Mouse (Mus musculus) hindbrain, embryonic 15.5 days (tissue): ENCODE measurements at regions not wholly inside any gene's neighbourhood (a gene's known extent, or its start where the extent isn't known, plus 50 kb on each side); places are given as distances from the start of the nearest gene placed in this dataset.

ENCODE experiments used
- ATAC-seq: fragments of 200-750 bp; cut with Nextera tagmentation; 2 replicates; pipeline ENCODE4 v1.8.0; 2017; ENCODE audit warnings: low read depth, moderate number of reproducible peaks, moderate TSS enrichment; ENCODE audit not compliant: low FRiP score
- H3K27ac ChIP-seq: fragments of 300-500 bp; sonication (generic); replicated peaks from 2 replicates; pipeline ENCODE4 v1.5.1; 2015; ENCODE audit warnings: mild to moderate bottlenecking, inconsistent platforms
- H3K27me3 ChIP-seq: fragments of 300-500 bp; sonication (generic); 2 replicates; pipeline ENCODE4 v1.6.1; 2015; ENCODE audit warnings: control low read depth, inconsistent platforms
- H3K36me3 ChIP-seq: fragments of 300-500 bp; sonication (generic); 2 replicates; pipeline ENCODE4 v1.6.1; 2015; ENCODE audit warnings: control low read depth, inconsistent platforms
- H3K4me1 ChIP-seq: fragments of 300-500 bp; sonication (generic); replicated peaks from 2 replicates; pipeline ENCODE4 v1.6.1; 2015; ENCODE audit warnings: control low read depth, inconsistent platforms
- H3K4me2 ChIP-seq: fragments of 300-500 bp; sonication (generic); 2 replicates; pipeline ENCODE4 v1.6.1; 2015; ENCODE audit warnings: moderate library complexity, mild to moderate bottlenecking, inconsistent platforms
- H3K4me3 ChIP-seq: fragments of 300-500 bp; sonication (generic); 2 replicates; pipeline ENCODE4 v1.5.1; 2015; ENCODE audit warnings: mild to moderate bottlenecking, inconsistent platforms
- H3K9ac ChIP-seq: fragments of 300-500 bp; sonication (generic); 2 replicates; pipeline ENCODE4 v1.6.1; 2015; ENCODE audit warnings: inconsistent platforms
- H3K9me3 ChIP-seq: fragments of 300-500 bp; sonication (generic); 2 replicates; pipeline ENCODE4 v1.6.1; 2016; ENCODE audit warnings: control low read depth, inconsistent platforms
- WGBS: fragments of 180-500 bp; shearing (Covaris S2); methylation state at CpG from one replicate; pipeline ENCODE4 v1.1.7; 2015; 5-methylcytosine and 5-hydroxymethylcytosine counted together

DNA sequence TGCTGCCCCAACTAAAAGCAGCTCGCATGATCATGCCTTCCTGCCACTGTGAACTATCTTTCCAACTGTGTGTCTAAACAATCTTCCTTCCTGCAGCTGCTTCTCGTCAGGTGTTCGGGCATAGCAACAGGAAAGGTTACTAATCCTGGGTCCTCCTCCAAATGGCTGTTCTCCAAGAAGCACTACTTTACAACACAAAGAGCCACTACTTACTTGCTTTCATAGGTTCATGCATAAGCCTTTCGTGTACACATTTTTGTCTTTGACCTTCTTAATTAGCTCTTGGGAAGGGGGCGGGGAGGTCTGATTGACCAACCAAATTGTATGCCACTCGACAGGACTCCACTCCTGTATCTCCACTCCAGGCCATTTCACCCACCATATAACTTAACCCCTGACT lies 61.4 kb upstream of the Rad23b start:
- no peaks in the 10 kb centered on the region for H3K9me3 ChIP-seq
- no peak overlapping the region for H3K4me3 ChIP-seq
- no peak overlapping the region for H3K9ac ChIP-seq
- no peaks in the 10 kb centered on the region for H3K27me3 ChIP-seq
- peaks cover 9% of the 10 kb centered on the region for H3K4me1 ChIP-seq
- no peak for ATAC-seq
- no peak overlapping the region for H3K27ac ChIP-seq
- 81% methylated on average over 6 of the region's 6 CpGs for WGBS
- no peaks in the 10 kb centered on the region for H3K36me3 ChIP-seq
- no peak overlapping the region for H3K4me2 ChIP-seq

DNA sequence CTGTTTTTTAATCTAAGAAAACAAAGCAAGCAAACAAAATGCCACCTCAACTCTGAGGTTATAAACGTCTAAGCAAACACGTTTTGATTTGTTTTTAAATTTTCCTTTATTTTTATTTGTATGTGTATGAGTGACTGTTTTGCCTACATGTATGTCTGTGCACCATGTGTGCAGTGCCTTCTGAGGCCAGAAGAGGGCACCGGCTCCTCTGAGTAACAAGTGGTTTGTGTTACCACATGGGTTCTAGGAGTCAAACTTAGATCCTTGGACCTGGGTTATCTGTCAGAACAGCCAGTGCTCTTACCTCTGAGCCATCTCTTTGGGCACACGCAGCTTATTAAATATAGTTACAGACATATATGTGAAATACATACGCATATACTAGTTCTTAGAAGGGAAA lies 57.6 kb upstream of the Rad23b start:
- Histone ChIP-seq H3K9me3 (no peaks in the 10 kb centered on the region), H3K4me3 (no peak overlapping the region)
- 88% methylated on average over 5 of the region's 5 CpGs for WGBS

GRCm38 (mm10) chr4:55292701-55293100 lies 57.1 kb upstream of the Rad23b start:
- Histone ChIP-seq H3K27me3 (no peaks in the 10 kb centered on the region), H3K27ac (no peak overlapping the region), H3K4me2 (no peak overlapping the region), H3K9me3 (no peaks in the 10 kb centered on the region), H3K4me1 (peaks cover 26% of the 10 kb centered on the region), H3K36me3 (no peaks in the 10 kb centered on the region), H3K4me3 (no peak overlapping the region), H3K9ac (no peak overlapping the region)
- 28% methylated on average over 4 of the region's 4 CpGs for WGBS
- no peak for ATAC-seq

More for the DNA sequence above, 57.6 kb upstream of the Rad23b start:
- H3K27ac ChIP-seq: no peak overlapping the region
- H3K36me3 ChIP-seq: no peaks in the 10 kb centered on the region
- no peak overlapping the region for H3K9ac ChIP-seq
- H3K27me3 ChIP-seq: no peaks in the 10 kb centered on the region
- H3K4me1 ChIP-seq: peaks cover 26% of the 10 kb centered on the region
- no peak for ATAC-seq
- H3K4me2 ChIP-seq: no peak overlapping the region

DNA sequence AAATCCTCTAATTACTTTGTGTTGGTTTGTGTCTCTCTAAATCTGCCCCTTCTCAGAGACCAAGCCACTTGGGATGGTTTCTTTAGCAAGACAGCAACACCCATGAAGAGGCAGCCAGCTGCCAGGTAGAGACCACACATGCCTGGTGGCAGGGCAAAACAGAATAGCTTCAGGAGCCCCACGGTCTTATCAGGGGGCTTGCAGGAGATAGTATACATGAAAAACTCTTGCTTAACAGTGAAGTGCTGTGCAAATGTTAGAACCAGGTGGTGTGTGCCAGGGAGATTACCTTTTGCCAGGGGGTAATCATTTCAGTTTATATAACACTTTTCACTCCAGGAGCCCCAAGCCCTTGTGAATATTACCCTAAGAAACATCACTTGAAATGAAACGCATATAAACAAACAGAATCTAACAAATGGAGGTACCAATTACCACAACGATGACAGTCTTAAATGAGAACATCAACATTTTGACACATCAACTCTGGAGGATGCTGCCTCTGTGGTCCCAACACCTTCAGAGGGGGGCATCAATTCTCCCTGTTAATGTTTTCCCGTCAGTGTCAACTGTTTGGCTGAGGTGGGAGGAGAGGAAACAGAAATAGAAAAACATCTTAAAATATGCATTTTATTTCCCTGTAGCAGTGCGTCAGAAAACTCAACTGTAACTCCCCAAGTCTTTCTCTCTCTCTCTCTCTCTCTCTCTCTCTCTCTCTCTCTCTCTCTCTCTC lies 56.3 kb upstream of the Rad23b start:
- Histone ChIP-seq H3K4me2 (peak overlapping the region; percentile 56), H3K4me1 (peaks cover 26% of the 10 kb centered on the region), H3K9me3 (no peaks in the 10 kb centered on the region), H3K4me3 (no peak overlapping the region), H3K9ac (no peak overlapping the region), H3K27ac (peak overlapping the region; percentile 85), H3K36me3 (no peaks in the 10 kb centered on the region), H3K27me3 (no peaks in the 10 kb centered on the region)
- ATAC-seq: no peak
- 11% methylated on average over 5 of the region's 5 CpGs for WGBS

DNA sequence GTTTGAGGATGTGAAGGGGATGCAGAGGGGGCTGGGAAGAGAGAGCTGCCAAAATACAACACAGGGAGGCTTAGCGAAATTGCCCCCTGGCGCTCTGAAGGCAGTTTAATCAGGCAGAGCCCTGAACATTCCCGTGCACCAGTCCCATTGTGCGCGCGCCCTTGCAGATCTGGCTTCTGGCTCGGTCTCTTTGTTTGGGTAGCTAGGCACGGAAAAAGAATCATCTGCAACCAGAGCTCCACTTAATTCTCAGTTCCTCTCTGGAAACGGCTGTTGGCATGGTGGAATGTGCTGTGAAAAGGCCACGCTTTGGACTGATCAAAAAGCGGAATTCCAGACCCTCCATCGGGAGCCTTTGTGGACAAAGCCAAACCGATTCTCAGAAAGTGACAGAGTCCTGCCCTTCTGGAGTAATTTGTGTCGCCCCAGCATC lies 55.6 kb upstream of the Rad23b start:
- H3K9me3 ChIP-seq: no peaks in the 10 kb centered on the region
- H3K4me1 ChIP-seq: peaks cover 26% of the 10 kb centered on the region
- peak overlapping the region; percentile 54 for H3K9ac ChIP-seq
- under 1% methylated on average over 14 of the region's 14 CpGs for WGBS
- H3K27ac ChIP-seq: peak overlapping the region; percentile 85
- no peaks in the 10 kb centered on the region for H3K36me3 ChIP-seq
- peak; percentile 92 for ATAC-seq
- H3K4me3 ChIP-seq: peak overlapping the region; percentile 35
- no peaks in the 10 kb centered on the region for H3K27me3 ChIP-seq
- peak overlapping the region; percentile 56 for H3K4me2 ChIP-seq

DNA sequence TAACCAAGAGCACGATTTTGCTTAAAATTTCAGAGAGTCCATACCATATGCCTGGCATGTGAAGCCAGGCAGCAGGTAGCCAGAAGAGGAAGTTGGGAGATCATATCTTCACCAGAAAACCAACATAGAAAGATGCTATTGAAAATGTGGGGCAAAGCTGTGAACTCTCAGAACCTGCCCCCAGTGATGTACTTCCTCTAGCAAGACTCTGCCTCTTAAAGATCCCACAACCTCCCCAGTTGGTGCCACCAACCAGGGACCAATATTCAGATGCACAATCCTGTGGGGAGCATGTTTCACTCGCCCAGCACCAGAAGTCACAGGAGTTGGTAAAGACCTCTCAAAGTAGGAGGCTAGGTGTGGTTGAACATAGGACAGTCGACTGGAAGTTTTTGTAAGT lies 52.0 kb upstream of the Rad23b start:
- 85% methylated on average over 3 of the region's 3 CpGs for WGBS
- H3K27ac ChIP-seq: no peak overlapping the region
- H3K4me1 ChIP-seq: peaks cover 23% of the 10 kb centered on the region
- no peaks in the 10 kb centered on the region for H3K36me3 ChIP-seq
- no peak overlapping the region for H3K4me3 ChIP-seq
- H3K9me3 ChIP-seq: no peaks in the 10 kb centered on the region
- H3K4me2 ChIP-seq: no peak overlapping the region
- H3K27me3 ChIP-seq: no peaks in the 10 kb centered on the region
- ATAC-seq: no peak
- no peak overlapping the region for H3K9ac ChIP-seq
